Mouse (Mus musculus): Measurements from ENCODE around the gene Kctd20.

Kctd20 gene

DNA sequence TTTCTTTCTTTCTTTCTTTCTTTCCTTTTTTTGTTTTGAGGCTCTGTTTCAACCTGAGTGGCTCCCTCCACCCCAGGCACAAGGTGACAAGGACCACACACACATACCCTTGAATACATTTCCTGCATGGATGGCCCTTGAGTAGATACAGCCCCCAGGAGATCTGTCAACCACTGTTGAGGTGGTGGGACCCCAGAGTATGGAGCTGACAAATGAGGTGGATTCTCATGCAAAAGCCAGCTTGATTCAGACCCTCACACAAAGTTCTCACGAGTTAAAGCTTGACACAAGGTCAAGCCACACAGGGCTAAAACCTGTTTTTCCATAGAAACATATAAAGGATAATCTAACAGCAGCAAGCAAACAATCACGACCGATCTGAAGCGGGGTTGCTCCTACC is 19.5 kb upstream of the Kctd20 start:
- no peak for DNase-seq (ENCODE audit: low spot score)

DNA sequence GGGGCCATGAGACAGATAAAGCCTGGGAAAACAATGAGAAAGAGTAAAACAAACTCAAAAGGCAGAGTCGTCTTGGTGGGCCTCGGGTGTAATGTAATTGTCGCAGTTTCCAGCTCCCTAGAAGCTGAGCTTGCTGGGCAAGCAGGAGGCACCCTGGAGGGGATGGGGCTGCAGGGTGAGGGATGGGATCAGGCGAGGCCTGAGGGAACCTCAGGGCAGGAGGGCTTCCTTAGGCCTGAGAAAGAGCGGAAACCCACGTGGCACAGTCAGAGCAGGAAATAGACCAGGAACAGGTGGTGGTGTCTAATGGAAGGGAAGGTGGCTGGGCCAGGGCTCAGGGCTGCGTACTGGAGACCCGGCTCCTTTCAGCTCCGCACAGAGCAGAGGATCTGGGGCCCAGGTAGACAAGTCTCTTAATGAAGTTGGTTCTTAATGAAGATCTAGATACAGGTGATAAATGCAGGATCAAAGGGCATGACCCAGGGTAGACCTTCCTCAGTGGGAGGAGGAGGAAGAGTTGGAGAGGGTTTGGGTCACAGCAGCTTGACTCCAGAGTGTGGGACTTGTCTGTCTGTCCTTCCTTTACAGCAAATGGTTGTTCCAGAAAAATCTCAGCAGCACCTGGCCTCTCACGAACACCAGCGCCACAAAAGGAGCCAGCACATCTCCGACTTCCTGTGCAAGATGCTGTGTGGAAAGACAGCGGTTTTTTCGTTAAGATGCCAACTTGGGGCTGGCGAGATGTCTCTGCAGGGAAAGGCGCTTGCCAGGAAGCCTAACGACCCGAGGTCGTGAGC is 17.4 kb upstream of the Kctd20 start:
- no peak for DNase-seq (ENCODE audit: low spot score)

DNA sequence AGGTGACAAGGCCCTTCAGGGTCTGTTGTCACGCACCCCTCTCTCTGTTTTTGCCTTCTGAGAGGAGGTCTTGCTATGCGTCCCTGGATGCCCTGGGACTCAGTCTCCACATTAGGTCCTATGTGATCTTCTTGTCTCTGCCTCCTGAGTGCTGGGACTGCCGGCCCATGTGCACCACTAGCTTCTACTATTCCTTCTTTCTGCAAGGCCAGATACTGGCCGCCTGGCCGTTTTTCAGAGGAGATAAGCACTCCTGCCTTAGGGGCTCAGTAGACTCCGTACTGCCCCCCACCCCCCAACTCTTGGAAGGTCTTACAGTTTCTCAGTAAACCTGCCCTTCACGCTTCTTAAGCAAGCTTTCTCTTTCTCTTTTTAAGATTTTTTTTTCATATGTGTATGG is 15.6 kb upstream of the Kctd20 start:
- no peak for DNase-seq (ENCODE audit: low spot score)

DNA sequence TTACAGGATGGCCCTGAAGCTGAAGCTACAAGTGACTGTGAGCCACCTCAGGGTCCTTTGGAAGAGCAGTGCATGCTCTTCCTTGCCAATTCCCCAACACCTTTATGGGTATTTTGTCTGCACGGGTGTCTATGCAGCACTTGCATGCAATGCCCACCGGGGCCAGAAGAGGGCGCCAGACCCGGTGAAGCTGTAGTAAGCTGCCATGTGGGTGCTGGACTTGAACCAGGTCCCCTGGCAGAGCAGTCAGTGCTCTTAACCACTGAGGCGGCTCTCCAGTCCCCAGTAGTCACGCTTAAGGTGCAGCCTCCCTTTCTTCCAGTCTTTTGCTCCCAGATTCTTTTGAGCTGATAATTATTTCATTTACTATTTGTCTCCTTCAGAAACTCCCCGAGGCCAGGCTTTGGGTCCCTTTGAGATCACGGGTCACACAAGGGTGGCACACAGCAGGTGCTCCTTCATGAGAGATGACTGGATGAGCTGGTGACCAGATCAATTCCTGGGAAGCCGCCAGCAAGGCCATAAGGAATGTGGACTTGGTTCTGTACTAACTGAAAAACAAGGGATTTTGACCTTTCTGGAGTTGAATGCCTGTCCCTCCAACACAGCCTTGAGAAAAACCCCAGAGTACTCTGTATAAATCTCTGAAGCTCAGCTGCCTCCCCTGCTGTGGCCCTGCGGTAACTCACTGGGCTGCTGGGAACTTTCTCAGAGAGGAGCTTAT is 15.0 kb upstream of the Kctd20 start:
- DNase-seq (ENCODE audit: low spot score) = no peak

DNA sequence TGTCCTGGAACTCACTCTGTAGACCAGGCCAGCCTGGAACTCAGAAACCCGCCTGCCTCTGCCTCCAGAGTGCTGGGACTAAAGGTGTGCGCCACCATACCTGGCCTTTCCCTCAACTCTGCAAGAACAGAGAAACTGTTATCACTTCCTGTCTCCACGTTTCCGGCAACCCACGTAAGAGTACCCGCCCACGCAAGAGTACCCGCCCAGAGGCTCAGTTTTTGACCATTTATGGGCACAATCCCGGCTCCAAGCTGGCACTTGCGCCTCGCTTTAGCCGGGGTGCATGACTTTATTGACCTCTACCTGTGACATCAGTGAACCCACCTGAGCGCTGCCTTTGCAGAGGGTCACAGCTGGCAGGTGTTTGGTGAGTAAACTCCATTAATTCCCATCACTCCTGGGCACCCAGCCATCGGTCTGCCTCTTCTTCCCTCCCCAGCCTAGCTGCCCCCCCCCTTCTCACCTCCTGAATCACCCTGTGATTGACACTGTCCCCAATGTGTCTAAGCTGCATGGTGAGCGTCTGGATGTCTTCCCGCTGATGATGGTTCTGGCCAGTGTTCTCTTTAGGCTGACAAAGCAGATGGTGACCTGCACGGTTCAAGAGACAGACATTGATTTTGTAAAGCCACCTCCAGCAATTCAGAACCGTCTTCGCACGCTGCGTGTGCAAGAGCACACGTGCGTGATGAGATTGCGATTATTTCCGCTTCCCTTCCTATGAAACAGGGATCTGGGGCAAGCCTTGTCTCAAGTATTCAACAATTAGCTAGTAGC is 10.8 kb upstream of the Kctd20 start:
- DNase-seq (ENCODE audit: low spot score) = no peak

DNA sequence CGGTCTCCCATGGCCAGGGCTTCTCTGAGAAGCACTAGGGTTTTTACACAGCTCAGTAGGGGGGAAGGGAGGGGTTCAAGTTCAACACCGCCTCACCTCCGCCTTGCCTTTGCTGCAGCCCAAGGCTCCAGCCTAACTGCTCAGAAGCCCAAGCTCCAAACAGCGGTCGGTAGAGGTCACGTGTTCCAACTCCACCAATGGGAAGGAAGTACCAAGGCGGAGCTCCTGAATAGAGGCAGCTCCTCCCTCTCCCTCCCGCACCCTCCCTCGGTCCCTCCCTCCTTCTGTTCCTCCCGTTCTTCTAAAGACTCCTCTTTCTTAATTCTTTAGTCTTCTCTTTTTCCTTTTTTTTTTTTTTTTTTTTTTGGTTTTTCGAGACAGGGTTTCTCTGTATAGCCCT is 9.6 kb upstream of the Kctd20 start:
- peak; percentile 35 for DNase-seq (ENCODE audit: low spot score)

DNA sequence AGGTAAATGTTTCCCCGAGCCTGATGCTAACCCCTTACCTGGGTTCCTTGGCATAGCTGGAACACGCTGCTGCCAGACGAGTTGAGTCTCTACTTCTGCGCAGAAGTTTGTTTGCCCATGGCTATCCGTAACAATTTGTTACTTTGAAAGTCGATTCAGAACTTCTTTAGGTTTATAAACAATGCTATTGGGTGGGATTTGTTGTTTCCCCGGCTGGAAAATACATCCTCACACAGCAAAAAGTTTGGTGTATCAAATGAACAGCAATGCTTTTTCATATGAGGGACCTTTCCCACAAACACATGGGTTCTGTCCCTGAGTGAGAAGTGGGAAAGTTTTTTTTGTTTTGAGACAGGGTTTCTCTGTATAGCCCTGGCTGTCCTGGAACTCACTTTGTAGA is 8.0 kb upstream of the Kctd20 start, which contains the start of gene Pxt1:
Gene Pxt1, minus strand, starts transcription at position 101 of the 400 bp plus-strand sequence.
- no peak for DNase-seq (ENCODE audit: low spot score)

DNA sequence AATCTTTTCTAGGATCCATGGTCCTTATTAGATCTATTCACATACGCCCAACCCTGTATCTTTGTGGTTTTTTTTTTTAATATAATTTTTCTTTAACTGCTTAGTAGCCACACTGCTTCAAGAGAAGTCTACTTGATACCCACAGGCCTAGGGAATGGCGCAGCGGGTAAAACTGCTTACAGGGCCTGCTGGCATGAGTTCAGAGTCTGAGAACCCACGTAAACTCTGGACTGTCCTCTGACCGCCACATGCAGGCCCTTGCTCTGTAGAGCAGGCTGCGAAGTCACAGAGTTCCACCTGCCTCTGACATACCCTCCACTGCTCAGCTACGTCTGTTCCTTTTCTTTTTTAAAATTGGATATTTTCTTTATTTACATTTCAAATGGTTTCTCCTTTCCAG is 7.3 kb upstream of the Kctd20 start:
- DNase-seq (ENCODE audit: low spot score) = no peak

DNA sequence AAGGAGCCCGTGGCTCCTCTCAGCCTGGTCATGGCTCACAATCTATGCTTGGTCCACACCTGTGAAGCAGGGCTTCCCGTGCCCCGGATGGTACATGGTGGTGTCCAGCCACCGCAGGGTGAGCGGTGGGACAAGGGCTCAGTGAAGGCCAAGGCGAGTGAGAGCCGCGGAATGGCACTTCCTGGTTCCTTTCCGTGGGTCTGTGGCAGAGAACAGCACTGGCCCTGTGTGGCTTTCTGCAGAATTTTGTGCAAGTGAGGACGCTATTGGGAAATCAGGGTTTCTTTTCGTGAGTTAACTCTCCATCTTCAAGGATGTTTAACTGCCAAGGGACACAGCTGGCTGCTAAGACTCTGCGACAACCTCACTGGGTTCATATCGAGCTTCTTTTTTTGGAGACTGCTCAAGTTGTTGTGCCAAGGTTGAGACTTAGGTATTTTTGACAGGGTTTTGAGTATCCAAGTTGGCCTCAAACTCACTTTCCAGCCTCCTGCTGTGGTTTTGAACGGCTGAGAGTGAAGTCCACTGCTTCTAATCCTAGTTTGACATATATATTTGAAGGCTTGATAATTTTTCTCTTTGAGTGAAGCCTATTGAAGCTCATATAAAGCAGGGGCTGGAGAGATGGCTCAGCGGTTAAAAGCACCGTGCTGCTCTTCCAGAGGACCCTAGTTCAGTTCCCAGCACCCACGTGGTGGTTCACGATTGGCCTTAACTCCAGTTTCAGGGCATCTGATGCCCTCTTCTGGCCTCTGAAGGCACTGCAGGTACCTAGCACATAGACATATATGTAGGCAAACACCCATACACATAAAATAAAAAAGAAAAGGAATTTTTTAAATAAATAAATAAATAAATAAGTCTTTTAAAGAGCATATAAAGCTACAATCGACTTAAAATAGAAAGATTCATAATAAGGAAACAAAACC is 4.5 kb upstream of the Kctd20 start:
- no peak for DNase-seq (ENCODE audit: low spot score)

DNA sequence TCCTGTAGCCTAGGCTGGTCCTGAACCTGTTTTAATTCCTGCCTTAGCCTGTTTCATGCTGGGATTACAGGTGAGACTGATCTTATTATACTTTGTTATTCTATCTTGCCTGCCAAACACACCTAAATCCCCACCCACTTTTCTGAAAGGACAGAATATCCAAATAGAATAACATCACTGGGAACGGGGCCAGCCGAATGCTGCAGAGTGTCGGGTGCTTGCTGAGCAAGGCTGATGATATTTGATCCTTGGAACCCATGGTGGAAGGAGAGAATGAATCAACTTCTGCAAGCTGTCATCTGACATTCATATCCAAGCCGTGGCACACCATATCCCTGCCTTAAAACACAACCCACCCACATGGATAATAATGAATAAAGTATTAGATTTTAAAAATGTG is 3.1 kb upstream of the Kctd20 start:
- no peak for DNase-seq (ENCODE audit: low spot score)

DNA sequence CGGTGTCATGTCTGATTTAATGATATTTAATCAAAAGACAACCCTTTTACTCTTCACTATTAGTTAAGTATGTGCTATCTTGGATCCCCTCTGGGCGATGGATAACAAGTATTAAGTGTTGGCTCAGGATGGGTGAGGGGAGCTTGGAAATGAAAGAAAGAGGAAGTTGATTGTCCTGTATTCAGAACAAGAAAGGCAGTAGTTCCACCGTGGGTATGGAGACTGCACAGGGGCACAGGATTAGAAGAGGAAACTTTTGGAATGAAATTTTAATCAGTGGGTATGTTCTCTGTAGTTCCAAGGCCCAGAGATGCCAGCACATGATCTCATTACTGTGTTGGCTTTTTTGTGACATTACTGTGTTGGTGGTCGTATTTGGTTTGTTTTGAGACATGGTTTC is 999 bp upstream of the Kctd20 start:
- DNase-seq (ENCODE audit: low spot score) = no peak

DNA sequence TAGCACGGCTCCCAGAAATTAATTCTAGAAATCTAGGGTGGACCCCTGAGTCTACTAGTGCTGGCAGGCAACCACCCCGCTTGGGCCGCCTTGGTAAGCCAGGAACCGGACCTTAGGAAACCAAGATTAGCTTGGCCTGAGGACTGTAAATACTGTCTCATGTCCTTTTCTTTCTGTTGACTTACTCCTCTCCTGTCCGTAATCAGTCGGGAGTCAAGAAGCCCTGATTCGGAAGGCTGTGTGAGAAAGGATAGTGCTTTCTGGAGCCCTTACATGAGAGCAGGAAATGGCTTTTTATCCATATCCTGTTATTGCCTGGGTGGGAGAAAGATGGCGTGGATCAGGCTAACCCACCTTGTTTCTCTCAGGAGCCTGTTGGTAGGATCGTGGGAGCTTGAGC is 1.5 kb downstream of the Kctd20 start:
- no peak for DNase-seq (ENCODE audit: low spot score)

DNA sequence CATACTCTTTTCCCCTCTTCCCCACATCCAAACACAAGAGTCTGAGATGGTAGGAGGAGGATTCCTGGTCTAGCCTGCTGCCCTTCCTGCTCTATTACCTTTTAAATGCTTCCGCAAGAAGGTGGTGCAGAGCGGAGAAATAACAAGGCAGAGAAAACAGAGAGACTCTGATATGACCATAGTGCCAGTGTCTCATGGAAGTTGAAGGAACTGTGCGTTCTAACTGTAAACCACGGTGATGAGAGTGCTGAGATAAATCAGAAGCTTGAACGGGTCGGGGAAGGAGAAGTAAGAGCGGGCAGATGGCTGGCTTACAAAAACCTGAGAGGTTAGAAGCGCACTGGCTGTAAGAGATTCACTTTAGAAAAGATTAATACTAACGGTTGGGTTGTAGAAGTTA is 2.7 kb downstream of the Kctd20 start:
- DNase-seq (ENCODE audit: low spot score) = no peak

DNA sequence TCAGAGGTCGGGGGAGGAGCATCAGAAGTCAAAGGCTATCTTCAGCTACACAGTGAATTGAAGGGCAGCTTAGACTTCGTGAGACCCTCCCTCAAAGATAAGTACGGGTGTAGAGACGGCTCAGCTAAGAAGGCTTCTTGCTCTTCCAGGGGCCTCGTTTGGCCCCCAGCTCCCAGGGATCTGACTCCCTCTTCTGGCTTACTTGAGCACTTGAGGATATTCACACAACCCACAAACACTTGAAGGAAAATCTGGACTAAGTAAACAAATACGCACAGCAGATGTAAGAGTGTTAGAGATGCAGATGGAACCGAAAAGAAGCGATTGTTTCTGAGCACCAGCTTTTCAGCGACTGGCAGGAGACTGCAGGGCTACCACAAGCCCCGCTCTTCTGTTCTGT is 8.8 kb downstream of the Kctd20 start:
- DNase-seq (ENCODE audit: low spot score) = no peak

DNA sequence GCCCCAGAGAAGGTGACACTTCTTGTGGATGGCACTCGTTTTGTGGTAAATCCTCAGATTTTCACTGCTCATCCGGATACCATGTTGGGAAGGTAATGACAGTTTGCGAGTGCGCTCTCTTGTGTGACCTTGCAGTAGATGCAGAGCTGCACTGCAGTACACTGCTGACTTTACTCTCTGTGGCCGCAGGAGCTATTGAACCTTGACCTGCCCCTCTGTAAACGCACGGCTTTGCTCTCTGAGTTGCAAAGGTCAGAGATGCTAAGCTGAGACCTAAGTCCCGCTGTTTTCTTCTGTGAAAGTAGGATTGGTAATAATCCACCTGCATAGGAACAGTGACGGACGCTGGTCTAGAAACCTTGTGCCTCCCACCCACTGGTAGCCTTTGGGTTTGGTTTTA is 9.8 kb downstream of the Kctd20 start:
- DNase-seq (ENCODE audit: low spot score) = no peak

DNA sequence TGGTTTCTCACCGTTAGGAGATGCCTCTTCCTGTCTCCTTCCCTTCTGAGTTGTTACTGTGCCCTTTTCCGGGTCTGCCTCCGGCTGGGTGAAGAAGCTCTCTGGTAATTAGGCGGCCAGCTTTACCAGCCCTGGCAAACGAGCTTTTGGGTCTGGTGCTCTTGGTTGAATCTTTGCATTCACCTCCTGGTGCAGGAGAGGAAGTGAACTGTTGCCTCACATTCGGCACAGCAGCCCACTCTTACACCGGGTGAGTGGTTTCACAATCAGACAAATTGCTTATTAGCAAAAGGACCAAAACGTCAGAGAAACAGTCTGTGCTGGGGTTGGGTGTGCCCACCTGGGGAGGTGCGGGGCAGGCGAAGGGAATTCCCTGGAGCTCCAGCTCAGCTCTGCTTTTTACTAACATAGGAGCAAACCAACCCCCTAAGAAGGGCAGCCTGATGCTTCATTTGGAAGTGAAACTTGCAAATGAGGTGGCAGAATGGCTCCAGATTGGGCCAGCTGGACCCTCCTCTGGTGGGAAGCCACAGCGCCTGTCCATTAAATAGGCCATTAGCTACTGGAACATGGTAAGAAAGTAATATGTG is 15.4 kb downstream of the Kctd20 start:
- peak; percentile 20 for DNase-seq (ENCODE audit: low spot score)

DNA sequence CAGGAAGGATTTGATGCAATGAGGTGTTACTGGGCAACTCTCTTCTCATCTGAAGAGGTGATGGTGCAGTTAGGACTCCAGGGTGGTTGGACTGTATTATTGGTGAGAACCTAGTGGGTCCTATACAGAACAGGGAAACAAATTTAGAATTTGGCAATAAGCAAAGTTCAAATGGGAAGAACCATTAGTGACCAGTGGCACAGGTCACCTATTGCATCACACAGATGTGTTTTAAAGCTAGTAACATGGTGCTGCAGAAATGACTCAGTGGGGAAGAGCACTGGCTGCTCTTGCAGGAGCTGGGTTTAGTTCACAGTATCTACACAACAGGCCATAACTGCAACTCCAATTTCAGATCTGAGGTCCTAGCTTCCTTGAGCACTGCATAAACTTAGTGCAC is 18.4 kb downstream of the Kctd20 start:
- DNase-seq (ENCODE audit: low spot score) = no peak

DNA sequence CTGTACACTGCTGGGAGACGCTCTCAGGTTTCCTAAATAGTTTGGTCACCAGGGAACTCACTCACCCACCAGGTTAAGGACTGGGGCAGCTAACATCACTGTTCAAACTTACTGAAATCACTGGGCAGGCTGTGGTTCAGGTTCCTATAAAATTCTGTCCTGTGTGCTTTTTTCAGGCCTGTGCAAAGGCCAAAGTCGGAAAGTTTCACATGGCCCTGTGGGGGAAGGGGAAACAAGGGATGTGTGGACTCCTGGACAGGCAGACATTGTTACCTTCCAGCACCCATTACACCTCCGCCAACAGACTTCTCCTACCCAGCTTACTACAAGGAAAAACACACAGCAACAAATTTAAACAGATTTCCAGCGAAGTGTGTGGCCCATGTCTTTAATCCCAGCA is 27.3 kb downstream of the Kctd20 start:
- DNase-seq (ENCODE audit: low spot score) = no peak

DNA sequence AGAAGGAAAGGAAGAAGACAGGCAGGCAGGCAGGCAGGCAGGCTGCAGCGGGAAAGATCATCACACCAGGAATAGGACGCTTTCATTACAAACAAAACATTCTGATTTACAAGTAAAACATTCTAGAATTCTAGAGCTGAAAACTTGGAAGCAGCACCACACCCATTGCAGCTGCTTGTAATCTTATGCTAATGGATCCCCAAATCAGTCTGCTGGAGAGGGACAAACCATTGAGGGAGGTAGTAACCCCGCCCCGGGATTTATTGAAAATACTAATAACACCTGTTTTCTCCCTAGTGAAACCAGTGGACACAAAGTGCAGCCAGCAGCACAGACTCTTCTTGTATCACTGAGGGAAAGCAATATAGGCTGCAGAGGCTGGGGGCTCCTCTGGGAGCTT is 29.3 kb downstream of the Kctd20 start:
- no peak for DNase-seq (ENCODE audit: low spot score)

DNA sequence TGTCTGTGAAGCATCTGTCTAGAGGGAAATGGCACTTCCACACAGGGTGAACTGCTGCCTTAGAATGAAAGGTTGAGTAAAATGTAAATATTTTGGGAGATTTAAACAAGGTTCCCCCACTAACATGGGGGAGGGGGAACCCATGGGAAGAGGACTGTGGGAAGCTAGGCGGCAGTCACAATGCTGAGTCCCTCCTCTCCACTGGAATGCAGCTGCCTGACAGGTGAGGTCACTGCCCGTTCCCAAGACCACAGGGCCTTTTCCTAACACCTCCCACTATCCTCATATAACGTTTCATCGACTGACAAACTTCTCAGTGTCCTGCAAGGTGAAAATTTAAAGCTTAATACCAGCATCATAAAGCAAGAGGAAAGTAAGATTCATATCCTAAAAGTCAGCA is 30.8 kb downstream of the Kctd20 start:
- DNase-seq (ENCODE audit: low spot score) = no peak

DNA sequence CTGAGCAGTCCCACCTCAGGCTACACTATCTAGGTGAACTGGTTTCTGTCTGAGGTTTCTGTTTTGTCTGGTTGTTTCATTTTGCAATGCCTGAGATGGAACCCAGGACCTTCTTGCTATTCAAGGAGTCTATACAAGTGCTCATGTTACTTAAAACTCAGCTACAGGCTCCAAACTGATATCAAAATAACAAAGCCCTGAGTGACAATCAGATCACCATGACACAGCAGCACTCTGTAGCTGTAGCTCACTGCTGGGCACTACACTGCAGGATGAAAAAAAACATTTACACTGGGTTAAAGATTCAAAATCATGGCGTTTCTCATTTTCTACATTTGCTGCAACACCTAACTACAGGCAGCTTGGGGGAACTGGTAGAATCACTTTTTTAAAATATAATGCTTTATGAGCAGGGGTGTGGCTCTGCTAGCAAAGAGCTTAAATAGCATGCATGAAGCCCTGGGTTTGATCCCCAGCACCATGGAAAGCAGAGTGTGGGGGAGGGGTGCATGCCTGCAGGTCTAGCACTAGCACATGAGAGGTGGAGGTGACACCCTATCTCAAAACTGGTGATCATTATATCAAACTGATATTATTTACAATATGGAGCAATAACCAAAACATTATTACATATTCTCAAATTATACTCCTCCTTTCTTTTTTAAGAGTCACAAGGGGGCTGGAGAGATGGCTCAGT is 33.1 kb downstream of the Kctd20 start:
- DNase-seq (ENCODE audit: low spot score) = no peak
